Mouse (Mus musculus): Measurements from ENCODE around the gene Scyl3.

DNA sequence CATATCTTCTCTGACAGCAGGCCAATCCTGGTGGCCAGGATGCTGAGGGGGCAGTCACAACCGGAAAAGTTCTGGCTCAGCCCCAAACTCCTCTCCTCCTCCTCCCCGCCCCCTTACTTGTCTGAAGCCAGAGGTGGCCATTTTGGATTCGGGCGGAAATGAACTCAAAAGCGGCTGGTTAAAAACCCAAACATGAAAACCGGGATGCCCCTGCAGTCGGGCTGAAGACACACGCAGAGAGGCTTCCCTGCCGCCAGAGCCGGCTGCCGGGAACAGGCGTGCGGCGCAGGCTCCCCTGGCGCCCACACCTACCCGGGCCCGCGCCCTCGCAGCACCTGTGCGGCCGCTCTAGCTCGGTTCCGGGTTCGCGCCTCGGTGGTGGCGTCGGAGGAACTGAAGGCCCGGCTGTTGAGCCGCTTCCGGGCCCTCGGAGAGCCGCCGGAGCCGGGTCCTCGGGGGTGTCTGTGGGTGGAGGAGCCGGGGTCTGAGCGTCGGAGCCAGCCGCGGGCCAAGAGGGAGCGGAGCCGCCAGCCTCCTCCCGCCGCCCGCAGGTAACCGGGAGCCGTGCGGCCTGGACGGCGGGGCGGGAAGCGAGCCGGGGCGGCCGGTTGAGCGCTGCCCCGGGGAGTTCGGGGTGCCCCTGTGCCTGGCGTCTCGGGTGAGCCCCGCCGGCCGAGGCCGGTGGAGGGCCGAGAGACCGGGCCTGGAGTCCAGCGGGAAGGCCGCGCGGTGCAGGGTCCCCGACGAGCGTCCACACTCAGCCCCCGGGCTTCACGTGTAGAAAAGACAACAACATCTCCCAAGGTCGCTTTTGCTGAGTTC is 947 bp downstream of the Scyl3 start:
- no peak for TF ChIP-seq CTCF (IDR thresholded peaks at IDR 0.05; ENCODE audit: low read depth, low read length)
- TF ChIP-seq POLR2A (IDR thresholded peaks at IDR 0.05; ENCODE audit: insufficient read depth, low read length), result no peak
- TF ChIP-seq EP300 (IDR thresholded peaks at IDR 0.05; ENCODE audit: insufficient read depth, low read depth, low read length), result no peak
